Mouse (Mus musculus) frontal cortex, postnatal 25 days (tissue): Measurements from ENCODE around the gene Gm3239.
"Not testable (repeated sequence)": the region's sequence is repeated elsewhere in the genome, so short reads cannot be mapped to it uniquely, and the experiment has no call there.

Experiments used
- DNase-seq, 2 experiments: peaks; one replicate each; pipeline ENCODE4 v3.0.0; 2022; ENCODE audit warnings: low spot score in 2 of 2

Gm3239 gene

GRCm38 (mm10) chr14:4663892-4664291 lies at the start of gene Gm3239:
Gene Gm3239, plus strand, starts transcription at chr14:4664192.
- DNase-seq = not testable (repeated sequence)

- not testable (repeated sequence) for DNase-seq
Observed at GRCm38 (mm10) chr14:4632052-4632451, 31.9 kb upstream of the Gm3239 start, which contains the start of gene Gm8159. Gene Gm8159, plus strand, starts transcription at chr14:4632352.

- not testable (repeated sequence) for DNase-seq
Observed at GRCm38 (mm10) chr14:4649309-4649708, 14.7 kb upstream of the Gm3239 start.

GRCm38 (mm10) chr14:4650324-4650723 lies 13.7 kb upstream of the Gm3239 start:
- DNase-seq = peak; percentile 20 to 25

GRCm38 (mm10) chr14:4708938-4709337 lies 44.9 kb downstream of the Gm3239 start, which contains the start of gene Gm7876:
Gene Gm7876, plus strand, starts transcription at chr14:4709238.
- DNase-seq = not testable (repeated sequence)
